Mouse (Mus musculus) bone marrow macrophage, adult 2 months (primary cell): Measurements from ENCODE around the gene Akap13.

Source experiments
- CTCF ChIP-seq: IDR thresholded peaks from 2 replicates; pipeline ENCODE4 v1.5.1; 2012; ENCODE audit warnings: low read depth, mild to moderate bottlenecking, low read length, moderate library complexity
- POLR2A ChIP-seq: IDR thresholded peaks from 2 replicates; pipeline ENCODE4 v1.6.1; 2012; ENCODE audit warnings: mild to moderate bottlenecking, low read depth, low read length, borderline replicate concordance

DNA sequence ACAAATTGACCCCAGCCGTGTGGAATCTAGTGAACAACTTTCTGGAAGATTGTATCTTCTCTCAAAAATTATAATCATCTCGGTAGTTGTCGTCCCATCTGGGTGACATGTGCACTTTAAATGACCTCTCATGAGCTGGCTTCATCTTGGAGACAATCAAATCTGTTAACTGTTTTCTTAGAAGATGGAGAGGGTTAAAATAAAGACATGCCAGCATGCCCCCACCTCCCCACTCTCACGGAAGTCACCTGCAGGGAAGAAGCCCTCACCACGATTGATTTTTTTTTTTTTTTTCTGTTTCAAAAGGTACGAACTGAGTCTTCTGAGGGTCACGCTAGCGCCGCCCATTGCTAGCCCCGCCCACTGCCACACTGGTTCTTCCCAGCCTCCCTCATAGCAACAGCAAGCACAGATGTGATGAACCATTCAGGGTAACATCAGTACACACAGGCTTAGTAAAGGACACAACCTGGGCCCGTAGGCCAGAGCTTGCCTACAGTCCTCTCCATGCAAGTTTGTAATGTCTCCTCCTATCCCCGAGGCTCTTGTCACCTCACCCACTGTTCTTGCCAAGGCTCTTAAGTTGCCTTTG, 298.0 kb downstream of the Akap13 start:
- TF ChIP-seq CTCF (no peak), POLR2A (no peak)
